8 mouse cellular contexts compared by ENCODE assay signal in the genomic region with DNA sequence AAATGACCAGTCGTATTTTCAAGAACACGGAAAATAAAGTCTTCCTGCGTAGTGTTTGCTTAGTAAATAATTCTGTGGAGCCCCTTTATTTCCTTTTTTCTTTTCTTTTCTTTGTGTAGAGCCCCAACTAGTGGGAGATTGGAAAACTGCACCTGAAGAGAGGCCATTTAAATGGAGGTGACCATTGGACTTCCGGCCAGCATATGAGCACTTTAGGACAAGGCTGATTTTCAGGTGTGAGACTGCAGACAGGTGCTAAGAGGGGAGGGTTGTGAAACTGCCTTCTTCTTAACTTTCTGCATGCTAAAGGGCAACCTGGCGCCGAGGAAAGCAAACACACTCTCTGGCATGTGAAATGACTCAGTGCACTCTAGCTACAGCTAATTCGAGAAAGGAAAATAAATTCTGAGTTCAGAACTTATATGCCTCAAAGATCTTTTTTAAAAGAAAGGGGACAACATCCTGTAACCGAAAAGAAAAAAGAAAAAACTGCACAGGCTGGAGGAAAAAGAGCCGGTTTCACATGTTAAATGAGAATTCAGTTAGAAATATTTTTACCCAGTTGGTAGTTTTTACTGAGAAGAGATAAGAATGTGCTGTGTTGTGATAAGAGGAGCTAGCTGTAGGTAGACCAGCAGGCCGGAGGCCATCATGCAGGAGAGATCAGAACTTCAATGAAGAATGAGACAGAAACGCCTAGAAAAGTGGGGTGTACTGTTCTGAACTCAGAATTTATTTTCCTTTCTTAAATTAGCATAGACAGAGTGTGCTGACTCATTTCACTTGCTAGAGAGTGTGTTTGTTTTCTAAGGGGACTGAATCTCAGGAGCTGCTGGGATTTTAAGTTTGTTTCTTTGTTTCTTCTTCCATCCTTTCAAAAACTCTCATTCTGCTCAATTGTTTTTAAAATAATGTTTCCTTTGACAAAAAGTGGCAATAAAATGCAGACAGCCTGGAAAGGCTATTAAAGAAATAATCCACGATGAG.
A peak's percentile ranks its signal among the peaks of the same experiment; 100 is the strongest.
DNase-seq lines count a peak whose midpoint lies in the region; ATAC-seq and TF ChIP-seq lines count a peak whose summit lies in the region.

No protein-coding gene starts in this region.

- no peaks in the 10 kb centered on the region for H3K36me3 ChIP-seq in kidney, adult 2 months (ENCODE audit: control insufficient read depth, insufficient read depth, low read length)
- H3K36me3 ChIP-seq in limb, embryonic 15.5 days, result no peaks in the 10 kb centered on the region
- H3K36me3 ChIP-seq in midbrain, embryonic 14.5 days (ENCODE audit: control insufficient read depth, insufficient read depth, low read length), result no peaks in the 10 kb centered on the region
- no peaks in the 10 kb centered on the region for H3K36me3 ChIP-seq in splenic B cell, adult 2 months (ENCODE audit: control insufficient read depth, insufficient read depth, low read length, poor library complexity, severe bottlenecking)

- H3K9me3 ChIP-seq in limb, embryonic 15.5 days, result no peaks in the 10 kb centered on the region
- H3K9me3 ChIP-seq in midbrain, embryonic 14.5 days (ENCODE audit: control insufficient read depth, low read length), result no peaks in the 10 kb centered on the region

- no peak overlapping the region for H3K9ac ChIP-seq in limb, embryonic 15.5 days
- peak overlapping the region; percentile 63 for H3K9ac ChIP-seq in midbrain, embryonic 14.5 days (replicated peaks; ENCODE audit: low read length)

- H3K27me3 ChIP-seq in kidney, adult 2 months (replicated peaks; ENCODE audit: control insufficient read depth, insufficient read depth, low read length), result no peaks in the 10 kb centered on the region
- H3K27me3 ChIP-seq in limb, embryonic 15.5 days, result no peaks in the 10 kb centered on the region
- H3K27me3 ChIP-seq in midbrain, embryonic 14.5 days (ENCODE audit: control insufficient read depth, insufficient read depth, low read length), result no peaks in the 10 kb centered on the region
- no peaks in the 10 kb centered on the region for H3K27me3 ChIP-seq in splenic B cell, adult 2 months (ENCODE audit: control insufficient read depth, insufficient read depth, low read length, poor library complexity, severe bottlenecking)

- no peak overlapping the region; the same call in 1 of the 2 replicates for H3K27ac ChIP-seq in kidney, adult 2 months (ENCODE audit: insufficient read depth, low read depth, low read length)
- no peak overlapping the region for H3K27ac ChIP-seq in limb, embryonic 15.5 days
- H3K27ac ChIP-seq in midbrain, embryonic 14.5 days (replicated peaks; ENCODE audit: low read depth, low read length), result peak overlapping the region; percentile 71; the same call in 1 of the 2 replicates

- no peaks in the 10 kb centered on the region; the same call in 1 of the 2 replicates for H3K4me1 ChIP-seq in kidney, adult 2 months (ENCODE audit: control insufficient read depth, insufficient read depth, low read length)
- H3K4me1 ChIP-seq in limb, embryonic 15.5 days, result peaks cover 29% of the 10 kb centered on the region
- H3K4me1 ChIP-seq in midbrain, embryonic 14.5 days (ENCODE audit: control insufficient read depth, insufficient read depth, low read length), result peaks cover 23% of the 10 kb centered on the region

- no peak for TF ChIP-seq POLR2A in kidney, adult 2 months (IDR thresholded peaks at IDR 0.05; ENCODE audit: low read depth, low read length)

- TF ChIP-seq CTCF in kidney, adult 2 months (conservative IDR thresholded peaks at IDR 0.05; ENCODE audit: insufficient read depth, insufficient read length, low read depth, low read length), result peak; percentile 51

- H3K4me3 ChIP-seq in kidney, adult 2 months (ENCODE audit: insufficient read depth, low read depth, low read length), result peak overlapping the region; percentile 12; the same call in 1 of the 2 replicates
- H3K4me3 ChIP-seq in limb, embryonic 15.5 days, result peak overlapping the region; percentile 25
- H3K4me3 ChIP-seq in midbrain, embryonic 14.5 days (replicated peaks; ENCODE audit: low read depth, low read length), result peak overlapping the region; percentile 34

- H3K4me2 ChIP-seq in limb, embryonic 15.5 days, result peak overlapping the region; percentile 41
- H3K4me2 ChIP-seq in midbrain, embryonic 14.5 days (ENCODE audit: low read length), result peak overlapping the region; percentile 72

- peak; percentile 14 for DNase-seq in 3134 (ENCODE audit: extremely low read depth, insufficient read length, low spot score)
- peak; percentile 46 for DNase-seq in MN1 (ENCODE audit: low spot score)
- DNase-seq in cerebellum, postnatal 25 days, result peak; percentile 29 to 60
- DNase-seq in heart, adult 8-10 months (ENCODE audit: low spot score), result peak; percentile 80
- DNase-seq in kidney, adult 2 months, result peak; percentile 78
- peak; percentile 88 for DNase-seq in midbrain, embryonic 14.5 days
- peak; percentile 73 for DNase-seq in splenic B cell, adult 2 months (ENCODE audit: low read depth, low spot score)

- WGBS in kidney, adult 2 months, result 40% methylated on average over 12 of the region's 12 CpGs
- WGBS in limb, embryonic 15.5 days, result 45% methylated on average over 12 of the region's 12 CpGs
- WGBS in midbrain, embryonic 14.5 days, result 50% methylated on average over 12 of the region's 12 CpGs

- no peak for ATAC-seq in limb, embryonic 15.5 days (ENCODE audit: insufficient number of reproducible peaks, low FRiP score, low TSS enrichment, low read depth)
- ATAC-seq in midbrain, embryonic 14.5 days (ENCODE audit: low FRiP score, low TSS enrichment), result peak; percentile 55; the same call in 1 of the 2 replicates

Comparison
In these comparisons a context has a peak if more than half of its experiments do, and no peak if none do; other contexts are left out.
1. DNase-seq: peak in every context shown above with its lines; median percentile 88 in midbrain, embryonic 14.5 days; 80 in heart, adult 8-10 months; 78 in kidney, adult 2 months; 73 in splenic B cell, adult 2 months; 46 in MN1; 44 in cerebellum, postnatal 25 days; 14 in 3134.